Comparison of ENCODE assay signal across 8 mouse cellular contexts in the genomic region with DNA sequence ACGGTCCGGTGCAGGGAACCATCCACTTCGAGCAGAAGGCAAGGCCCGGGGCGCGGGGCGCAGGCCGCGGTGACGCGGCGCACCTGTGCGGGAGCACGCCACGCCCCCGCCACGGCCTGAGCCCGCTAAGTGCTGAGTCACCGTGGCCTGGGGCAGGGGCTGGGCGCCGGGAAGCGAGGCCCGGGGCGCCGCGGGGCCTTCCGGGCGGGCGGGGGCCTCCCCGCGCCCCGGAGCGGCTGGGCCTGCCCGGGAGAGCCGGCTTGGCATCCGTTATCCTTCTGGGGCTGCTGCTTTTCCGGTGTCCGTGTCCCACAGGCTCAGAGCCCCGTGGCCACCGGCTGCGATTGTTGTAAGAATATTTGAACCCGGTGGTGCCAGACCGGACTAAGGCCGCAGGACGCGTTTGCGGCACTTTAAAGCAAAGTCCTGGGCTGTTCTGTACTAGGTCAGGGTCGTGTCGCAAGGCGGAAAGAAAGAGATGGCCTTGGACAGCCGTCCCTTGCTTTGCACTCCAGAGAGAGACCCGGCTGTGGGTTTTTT. TPM values are rescaled to one million over a fixed set of nuclear protein-coding genes. Genes with fewer than 3 reads are reported as not detected.
DNase-seq lines count a peak whose midpoint lies in the region; ATAC-seq and TF ChIP-seq lines count a peak whose summit lies in the region.

No protein-coding gene starts in this region.

- peak overlapping the region; percentile 98 for H3K27ac ChIP-seq in testis, adult 2 months (ENCODE audit: control insufficient read depth, insufficient read depth, low read depth, low read length)
- peak overlapping the region; percentile 91 for H3K27ac ChIP-seq in forebrain, postnatal 0 days (ENCODE audit: low read depth, low read length)
- peak overlapping the region; percentile 92 for H3K27ac ChIP-seq in intestine, embryonic 16.5 days (ENCODE audit: low read length)
- H3K27ac ChIP-seq in stomach, embryonic 15.5 days: peak overlapping the region; percentile 95

- TF ChIP-seq POLR2A in testis, adult 2 months (IDR thresholded peaks at IDR 0.05; ENCODE audit: control insufficient read depth, low read depth, low read length): no peak; the same call in none of the 2 replicates

- H3K9me3 ChIP-seq in forebrain, postnatal 0 days (ENCODE audit: low read length): no peaks in the 10 kb centered on the region
- H3K9me3 ChIP-seq in intestine, embryonic 16.5 days (ENCODE audit: control insufficient read depth, low read length): no peaks in the 10 kb centered on the region
- no peaks in the 10 kb centered on the region for H3K9me3 ChIP-seq in megakaryocyte, embryonic 14.5 days
- no peaks in the 10 kb centered on the region for H3K9me3 ChIP-seq in stomach, embryonic 15.5 days

- peak overlapping the region; percentile 94 for H3K4me3 ChIP-seq in testis, adult 2 months (ENCODE audit: control insufficient read depth, low read depth, low read length)
- peak overlapping the region; percentile 94 for H3K4me3 ChIP-seq in forebrain, postnatal 0 days (ENCODE audit: low read depth, low read length)
- peak overlapping the region; percentile 95 for H3K4me3 ChIP-seq in intestine, embryonic 16.5 days (ENCODE audit: low read length)
- peak overlapping the region; percentile 97 for H3K4me3 ChIP-seq in megakaryocyte, embryonic 14.5 days (replicated peaks)
- H3K4me3 ChIP-seq in stomach, embryonic 15.5 days (replicated peaks): peak overlapping the region; percentile 79

- no peak for TF ChIP-seq CTCF in testis, adult 2 months (IDR thresholded peaks at IDR 0.05; ENCODE audit: control insufficient read depth, insufficient read depth, insufficient replicate concordance, low read depth, low read length)
- TF ChIP-seq CTCF in forebrain, postnatal 0 days (IDR thresholded peaks at IDR 0.05; ENCODE audit: low read depth): no peak

- peak overlapping the region; percentile 92 for H3K9ac ChIP-seq in forebrain, postnatal 0 days
- peak overlapping the region; percentile 93 for H3K9ac ChIP-seq in intestine, embryonic 16.5 days (ENCODE audit: low read depth, low read length)
- peak overlapping the region; percentile 71 for H3K9ac ChIP-seq in stomach, embryonic 15.5 days

- DNase-seq in cerebellum, adult 9-11 months: no peak
- no peak for DNase-seq in testis, postnatal 10 days (ENCODE audit: low spot score)
- DNase-seq in forebrain, postnatal 0 days: peak; percentile 40

- H3K27me3 ChIP-seq in testis, adult 2 months (ENCODE audit: control insufficient read depth, insufficient read depth, low read length): no peaks in the 10 kb centered on the region
- no peaks in the 10 kb centered on the region for H3K27me3 ChIP-seq in forebrain, postnatal 0 days (ENCODE audit: insufficient read depth, low read length)
- no peaks in the 10 kb centered on the region for H3K27me3 ChIP-seq in intestine, embryonic 16.5 days (replicated peaks; ENCODE audit: control insufficient read depth, insufficient read depth, low read length)
- H3K27me3 ChIP-seq in megakaryocyte, embryonic 14.5 days (replicated peaks): no peaks in the 10 kb centered on the region
- H3K27me3 ChIP-seq in stomach, embryonic 15.5 days (replicated peaks): no peaks in the 10 kb centered on the region

- no peaks in the 10 kb centered on the region for H3K36me3 ChIP-seq in testis, adult 2 months (ENCODE audit: control insufficient read depth, insufficient read depth, low read length)
- H3K36me3 ChIP-seq in forebrain, postnatal 0 days (ENCODE audit: insufficient read depth): peaks cover 19% of the 10 kb centered on the region
- peaks cover 3% of the 10 kb centered on the region; the same call in 1 of the 2 replicates for H3K36me3 ChIP-seq in intestine, embryonic 16.5 days (ENCODE audit: control insufficient read depth, insufficient read depth, low read length)
- H3K36me3 ChIP-seq in megakaryocyte, embryonic 14.5 days (replicated peaks; ENCODE audit: low read length): peaks cover 38% of the 10 kb centered on the region
- H3K36me3 ChIP-seq in stomach, embryonic 15.5 days: peaks cover 13% of the 10 kb centered on the region; the same call in 1 of the 2 replicates

- H3K4me2 ChIP-seq in forebrain, postnatal 0 days (ENCODE audit: low read depth): peak overlapping the region; percentile 72
- peak overlapping the region; percentile 81 for H3K4me2 ChIP-seq in intestine, embryonic 16.5 days (ENCODE audit: low read depth, low read length)
- peak overlapping the region; percentile 66 for H3K4me2 ChIP-seq in stomach, embryonic 15.5 days

- under 1% methylated on average over 48 of the region's 52 CpGs for WGBS in forebrain, postnatal 0 days
- under 1% methylated on average over 50 of the region's 52 CpGs for WGBS in intestine, embryonic 16.5 days
- WGBS in stomach, embryonic 15.5 days: under 1% methylated on average over 41 of the region's 52 CpGs

- peaks cover 11% of the 10 kb centered on the region for H3K4me1 ChIP-seq in testis, adult 2 months (ENCODE audit: control insufficient read depth, insufficient read depth, low read length)
- peaks cover 9% of the 10 kb centered on the region for H3K4me1 ChIP-seq in forebrain, postnatal 0 days (ENCODE audit: insufficient read depth)
- peaks cover 11% of the 10 kb centered on the region for H3K4me1 ChIP-seq in intestine, embryonic 16.5 days (ENCODE audit: control insufficient read depth, insufficient read depth, low read length)
- H3K4me1 ChIP-seq in megakaryocyte, embryonic 14.5 days: peaks cover 57% of the 10 kb centered on the region
- H3K4me1 ChIP-seq in stomach, embryonic 15.5 days: peaks cover 5% of the 10 kb centered on the region

- ATAC-seq in cerebellum, adult (ENCODE audit: insufficient number of reproducible peaks, low FRiP score, low TSS enrichment): peak; percentile 76
- peak; percentile 79 for ATAC-seq in forebrain, postnatal 0 days
- peak; percentile 81 for ATAC-seq in intestine, embryonic 16.5 days
- peak; percentile 80 for ATAC-seq in stomach, embryonic 15.5 days (ENCODE audit: insufficient read depth, low FRiP score, low read depth)

RNA-seq across cellular contexts. Expression of a gene that starts 0.4 kb away (rescaled TPM):
- 407 and 434 TPM in 2 replicates for polyA plus RNA-seq in testis, adult 2 months (2012; rRNA removed)
- 184 and 223 TPM in 2 replicates for total RNA-seq in forebrain, postnatal 0 days (2014; rRNA removed)
- 1,167 and 1,378 TPM in 2 replicates for polyA plus RNA-seq in forebrain, postnatal 0 days (2015; fragmentation: Nextera tagmentation; extraction: Ambion mirVana)
- 1,142 and 1,262 TPM in 2 replicates for polyA plus RNA-seq in intestine, embryonic 16.5 days (2015; fragmentation: Nextera tagmentation; extraction: Ambion mirVana)
- 453 and 913 TPM in 2 replicates for polyA plus RNA-seq in megakaryocyte, embryonic 14.5 days (2012; ENCODE audit: insufficient read depth, low replicate concordance)
- 1,122 and 1,160 TPM in 2 replicates for polyA plus RNA-seq in stomach, embryonic 15.5 days (2015; fragmentation: Nextera tagmentation; extraction: Ambion mirVana)
